Mouse (Mus musculus) myocyte (in vitro differentiated cells): ENCODE measurements around the gene Btn1a1. TPM values are rescaled to one million over a fixed set of nuclear protein-coding genes. Genes with fewer than 3 reads are reported as not detected.

Experiments used
- H3K27me3 ChIP-seq: one replicate; pipeline ENCODE4 v1.6.1; 2011; ENCODE audit not compliant: control insufficient read depth, insufficient read depth, insufficient read length
- H3K36me3 ChIP-seq: one replicate; pipeline ENCODE4 v1.6.1; 2011; ENCODE audit not compliant: control insufficient read depth, insufficient read depth
- H3K4me2 ChIP-seq: one replicate; pipeline ENCODE4 v1.6.1; 2011; ENCODE audit warnings: low read depth, control low read depth
- H3K4me3 ChIP-seq: one replicate; pipeline ENCODE4 v1.5.1; 2011; ENCODE audit warnings: mild to moderate bottlenecking, control low read depth, moderate library complexity
- H3K79me2 ChIP-seq: one replicate; pipeline ENCODE4 v1.6.1; 2011; ENCODE audit not compliant: control insufficient read depth, insufficient read depth
- H3ac ChIP-seq: one replicate; pipeline ENCODE4 v1.6.1; 2011; ENCODE audit not compliant: control insufficient read depth, insufficient read length
- CEBPB ChIP-seq: IDR thresholded peaks from 2 replicates; pipeline ENCODE4 v1.6.1; 2011; ENCODE audit warnings: mild to moderate bottlenecking, moderate library complexity; ENCODE audit not compliant: poor library complexity, insufficient read depth, severe bottlenecking
- E2F4 ChIP-seq: IDR thresholded peaks from one replicate; pipeline ENCODE4 v1.6.1; 2011; ENCODE audit warnings: mild to moderate bottlenecking, control low read depth, moderate library complexity; ENCODE audit not compliant: insufficient read depth
- MAX ChIP-seq: IDR thresholded peaks from one replicate; pipeline ENCODE4 v1.6.1; 2011; ENCODE audit warnings: low read depth, mild to moderate bottlenecking, control low read depth
- MYOD1 ChIP-seq, 3 experiments: IDR thresholded peaks; one replicate each; pipeline ENCODE4 v1.6.1; 2011; ENCODE audit warnings: control low read depth in 2 of 3, low read depth in 2 of 3, mild to moderate bottlenecking in 2 of 3, moderate library complexity in 1 of 3; ENCODE audit not compliant: insufficient read length in 2 of 3, control insufficient read depth in 1 of 3
- MYOG ChIP-seq, 3 experiments: IDR thresholded peaks; one replicate each; pipeline ENCODE4 v1.6.1; 2011; ENCODE audit warnings: control low read depth in 2 of 3, low read depth in 2 of 3, mild to moderate bottlenecking in 2 of 3; ENCODE audit not compliant: insufficient read length in 2 of 3, control insufficient read depth in 1 of 3, insufficient read depth in 1 of 3
- POLR2A ChIP-seq: IDR thresholded peaks from one replicate; pipeline ENCODE4 v1.6.1; 2011; ENCODE audit warnings: low read depth, mild to moderate bottlenecking, control low read depth, moderate library complexity; ENCODE audit not compliant: insufficient read length
- POLR2AphosphoS2 ChIP-seq: IDR thresholded peaks from one replicate; pipeline ENCODE4 v1.6.1; 2011; ENCODE audit warnings: low read depth, control low read depth; ENCODE audit not compliant: insufficient read length
- REST ChIP-seq: IDR thresholded peaks from one replicate; pipeline ENCODE4 v1.6.1; 2011; ENCODE audit warnings: mild to moderate bottlenecking, control low read depth, moderate library complexity; ENCODE audit not compliant: insufficient read depth, insufficient read length
- SRF ChIP-seq: IDR thresholded peaks from one replicate; pipeline ENCODE4 v1.6.1; 2011; ENCODE audit warnings: low read depth; ENCODE audit not compliant: control insufficient read depth, insufficient read length
- TCF12 ChIP-seq: IDR thresholded peaks from one replicate; pipeline ENCODE4 v1.6.1; 2011; ENCODE audit warnings: mild to moderate bottlenecking, control low read depth; ENCODE audit not compliant: poor library complexity, insufficient read depth, severe bottlenecking
- TCF3 ChIP-seq: IDR thresholded peaks from one replicate; pipeline ENCODE4 v1.6.1; 2011; ENCODE audit warnings: low read depth, control low read depth; ENCODE audit not compliant: insufficient read length
- USF1 ChIP-seq: IDR thresholded peaks from one replicate; pipeline ENCODE4 v1.6.1; 2011; ENCODE audit warnings: low read depth, mild to moderate bottlenecking, control low read depth, moderate library complexity
- polyA plus RNA-seq: library from polyadenylated mRNA; unstranded; fragments of >200 nt; fragmentation: generic; extraction: Trizol; gene quantifications from one replicate; pipeline ENCODE4 v1.2.1, GENCODE M21; 2012; ENCODE audit warnings: missing spikeins

Gene Btn1a1
- polyA plus RNA-seq, 1 experiment = 0.02 TPM

GRCm38 (mm10) chr13:23410632-23411031 is 55.1 kb downstream of the Btn1a1 start:
- no peak overlapping the region for H3ac ChIP-seq
- TF ChIP-seq SRF = no peak
- TF ChIP-seq TCF3 = no peak
- no peak for TF ChIP-seq POLR2AphosphoS2
- TF ChIP-seq MAX = no peak
- no peak for TF ChIP-seq MYOG (IDR thresholded peaks at IDR 0.05; ENCODE audit: control insufficient read depth in 1 of 3, insufficient read depth in 1 of 3, insufficient read length in 2 of 3, low read depth in 2 of 3)
- no peak for TF ChIP-seq TCF12
- no peak for TF ChIP-seq USF1
- no peak for TF ChIP-seq CEBPB
- TF ChIP-seq E2F4 = no peak
- TF ChIP-seq POLR2A = no peak
- no peak for TF ChIP-seq MYOD1 (IDR thresholded peaks at IDR 0.05; ENCODE audit: control insufficient read depth in 1 of 3, insufficient read length in 2 of 3, low read depth in 2 of 3)
- TF ChIP-seq REST = no peak
- H3K4me2 ChIP-seq = no peak overlapping the region
- no peaks in the 10 kb centered on the region for H3K36me3 ChIP-seq
- H3K79me2 ChIP-seq = no peaks in the 10 kb centered on the region
- H3K27me3 ChIP-seq = peaks cover 6% of the 10 kb centered on the region
- no peak overlapping the region for H3K4me3 ChIP-seq

Other genes with a start within 250 kb of the Btn1a1 start
- gene Vmn1r222, start 230.0 kb downstream of the Btn1a1 start, polyA plus RNA-seq = not detected
- not detected for gene Vmn1r223, start 218.8 kb downstream of the Btn1a1 start, polyA plus RNA-seq
- gene Zfp322a, start 96.7 kb downstream of the Btn1a1 start, polyA plus RNA-seq = 4.3 TPM
- 7.4 TPM for gene Abt1, start 42.0 kb downstream of the Btn1a1 start, polyA plus RNA-seq
- gene Btn2a2, start 23.0 kb upstream of the Btn1a1 start, polyA plus RNA-seq = 0.20 TPM
- gene Hist1h4h, start 65.1 kb upstream of the Btn1a1 start, polyA plus RNA-seq = 21.5 TPM
- gene Hist1h2af, start 68.0 kb upstream of the Btn1a1 start, polyA plus RNA-seq = 24.4 TPM
- gene Hist1h3g, start 69.5 kb upstream of the Btn1a1 start, polyA plus RNA-seq = 3.3 TPM
- 1.1 TPM for gene Hist1h2bh, start 77.5 kb upstream of the Btn1a1 start, polyA plus RNA-seq
- gene Hist1h3f, start 78.2 kb upstream of the Btn1a1 start, polyA plus RNA-seq = 0.91 TPM
- 4.1 TPM for gene Hist1h4f, start 85.7 kb upstream of the Btn1a1 start, polyA plus RNA-seq
- gene Hist1h1d, start 87.4 kb upstream of the Btn1a1 start, polyA plus RNA-seq = 0.65 TPM
- gene Hist1h3e, start 96.5 kb upstream of the Btn1a1 start, polyA plus RNA-seq = 1.7 TPM
- 4.5 TPM for gene Hist1h2ae, start 105.3 kb upstream of the Btn1a1 start, polyA plus RNA-seq
- gene Hist1h2bg, start 105.5 kb upstream of the Btn1a1 start, polyA plus RNA-seq = 7.8 TPM
- gene Hist1h2bf, start 108.3 kb upstream of the Btn1a1 start, polyA plus RNA-seq = 2.1 TPM
- 1.6 TPM for gene Hist1h2ad, start 108.5 kb upstream of the Btn1a1 start, polyA plus RNA-seq
- gene Hist1h3d, start 109.9 kb upstream of the Btn1a1 start, polyA plus RNA-seq = 2.5 TPM
- gene Hist1h4d, start 115.7 kb upstream of the Btn1a1 start, polyA plus RNA-seq = 1.8 TPM
- gene Hist1h2be, start 155.2 kb upstream of the Btn1a1 start, polyA plus RNA-seq = 4.3 TPM
- gene Hist1h1e, start 156.7 kb upstream of the Btn1a1 start, polyA plus RNA-seq = 4.7 TPM
- 1.3 TPM for gene Hist1h2ac, start 218.0 kb upstream of the Btn1a1 start, polyA plus RNA-seq
- 113 TPM for gene Hist1h2bc, start 218.3 kb upstream of the Btn1a1 start, polyA plus RNA-seq
- gene Hist1h1t, start 229.9 kb upstream of the Btn1a1 start, polyA plus RNA-seq = 0.05 TPM
- 0.56 TPM for gene Hist1h4c, start 232.6 kb upstream of the Btn1a1 start, polyA plus RNA-seq
- 5.1 TPM for gene Hfe, start 245.0 kb upstream of the Btn1a1 start, polyA plus RNA-seq